Mouse (Mus musculus): ENCODE data around the gene Zfp618.

Gene Zfp618

DNA sequence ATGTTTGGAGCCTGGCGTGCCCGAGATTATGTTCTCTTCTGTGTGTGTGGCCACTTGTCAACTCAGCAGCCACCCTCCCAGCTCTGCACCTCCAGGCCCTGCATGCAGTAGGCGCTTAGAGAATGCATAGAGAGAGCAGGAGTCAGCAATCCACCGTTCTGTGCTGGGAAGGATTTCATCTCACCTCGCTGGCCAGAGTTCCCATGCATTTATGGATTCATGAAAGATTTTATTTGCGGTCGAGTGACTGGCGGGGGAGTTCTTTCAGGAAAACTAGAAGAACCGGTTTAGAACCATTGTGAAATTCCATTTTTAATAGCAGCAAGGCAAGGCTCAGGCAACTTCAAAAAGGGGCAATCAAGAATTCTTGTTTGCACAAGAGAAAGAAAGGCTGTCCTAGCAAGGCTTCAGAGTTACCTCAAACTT is 67.2 kb downstream of the Zfp618 start:
- no peak for DNase-seq (ENCODE audit: low spot score)

DNA sequence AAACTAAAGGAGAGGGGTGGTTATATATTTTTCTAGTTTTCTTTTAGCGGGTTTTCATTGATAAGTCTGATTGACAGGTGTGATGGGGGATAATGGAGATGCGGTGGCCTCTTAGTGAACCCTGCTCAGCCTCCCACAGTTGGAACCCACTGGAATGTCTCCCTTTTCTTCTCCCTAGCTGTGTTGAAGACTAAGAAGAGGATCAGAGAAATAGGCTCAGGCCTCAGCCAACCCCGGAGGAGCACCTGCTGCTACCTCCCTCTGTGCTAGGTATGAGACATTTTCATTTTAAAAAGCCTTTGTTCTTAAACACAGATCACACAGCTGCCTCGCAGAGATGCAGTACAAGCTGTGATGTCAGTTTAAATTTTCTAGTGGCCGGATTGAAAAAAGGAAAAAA is 68.4 kb downstream of the Zfp618 start:
- DNase-seq (ENCODE audit: low spot score) = no peak

DNA sequence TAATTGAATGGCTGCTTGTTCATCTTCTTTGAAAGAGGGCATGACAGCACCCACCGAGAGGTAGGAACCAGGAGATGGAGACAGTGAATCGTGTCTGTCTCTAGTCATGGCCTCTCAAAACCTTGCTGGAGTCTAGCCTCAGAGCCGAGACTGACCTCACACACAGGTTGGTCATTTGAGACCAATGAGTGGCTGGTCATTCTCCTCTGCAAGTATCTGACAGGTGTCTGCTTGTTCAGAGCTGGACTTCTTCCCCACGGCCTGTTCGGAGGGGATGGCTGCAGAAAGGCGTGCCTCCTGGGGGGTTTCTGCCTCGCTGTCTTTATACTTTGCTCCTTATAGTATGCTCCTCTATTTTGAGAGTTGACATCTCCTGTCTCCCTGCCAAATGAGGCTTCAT is 70.6 kb downstream of the Zfp618 start:
- DNase-seq (ENCODE audit: low spot score) = no peak

DNA sequence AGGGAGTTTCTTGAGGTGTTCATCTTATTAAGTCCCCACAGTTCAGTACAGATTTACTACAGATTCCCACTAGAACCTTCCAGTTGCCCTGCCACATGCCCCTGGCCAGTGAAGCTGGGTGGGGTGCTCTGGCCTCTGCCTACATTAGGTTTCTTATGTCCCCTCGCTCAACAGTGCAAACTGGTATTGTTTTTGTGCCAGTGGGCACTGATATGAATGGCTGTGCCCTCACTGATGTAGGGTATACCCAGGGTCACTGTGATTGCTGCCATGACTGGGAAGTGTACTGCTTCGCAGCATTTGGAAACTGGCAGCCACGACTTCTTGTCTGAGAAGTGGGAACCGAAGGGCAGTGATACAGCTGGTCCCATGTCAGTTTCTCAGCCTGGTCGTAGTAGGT is 71.4 kb downstream of the Zfp618 start:
- no peak for DNase-seq (ENCODE audit: low spot score)

DNA sequence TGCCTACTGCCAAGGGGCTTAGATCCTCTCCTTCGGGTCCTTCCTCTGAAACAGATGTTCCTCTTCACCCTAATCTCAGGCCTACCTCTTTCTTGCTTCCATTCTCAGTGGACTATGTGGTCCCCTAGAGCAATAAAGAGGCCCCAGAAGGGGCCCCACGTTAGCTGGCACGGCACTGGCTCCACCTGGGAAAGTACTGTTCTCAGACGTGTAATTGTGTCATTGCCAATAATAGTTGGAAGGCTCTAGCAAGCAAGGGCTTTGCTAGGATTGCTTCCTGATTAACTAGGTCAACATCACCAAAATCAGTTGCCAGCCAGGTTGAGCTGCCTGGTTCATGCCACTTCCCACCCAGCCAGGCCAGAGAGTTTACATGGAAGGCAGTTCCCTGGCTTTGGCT is 72.2 kb downstream of the Zfp618 start:
- no peak for DNase-seq (ENCODE audit: low spot score)

DNA sequence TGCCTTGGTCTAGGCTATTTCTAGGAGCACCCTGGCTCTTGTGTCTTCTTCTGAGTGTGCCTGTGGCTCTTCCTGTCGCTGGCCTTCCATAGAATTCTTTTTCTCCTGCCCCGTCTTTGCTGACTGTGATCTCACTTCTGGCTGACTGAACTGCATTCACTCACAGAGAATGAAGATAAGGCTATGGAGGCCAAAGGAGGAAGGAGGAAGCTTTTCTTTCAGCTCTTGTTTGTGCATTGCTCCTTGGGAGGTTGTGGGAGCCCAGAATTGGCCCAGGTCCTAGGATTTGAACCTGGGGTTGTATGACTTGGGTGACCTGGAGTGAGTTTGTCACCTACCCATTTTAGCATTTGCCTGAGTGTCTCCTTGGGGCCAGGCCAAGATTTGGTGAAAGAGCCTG is 72.9 kb downstream of the Zfp618 start:
- DNase-seq (ENCODE audit: low spot score) = no peak

DNA sequence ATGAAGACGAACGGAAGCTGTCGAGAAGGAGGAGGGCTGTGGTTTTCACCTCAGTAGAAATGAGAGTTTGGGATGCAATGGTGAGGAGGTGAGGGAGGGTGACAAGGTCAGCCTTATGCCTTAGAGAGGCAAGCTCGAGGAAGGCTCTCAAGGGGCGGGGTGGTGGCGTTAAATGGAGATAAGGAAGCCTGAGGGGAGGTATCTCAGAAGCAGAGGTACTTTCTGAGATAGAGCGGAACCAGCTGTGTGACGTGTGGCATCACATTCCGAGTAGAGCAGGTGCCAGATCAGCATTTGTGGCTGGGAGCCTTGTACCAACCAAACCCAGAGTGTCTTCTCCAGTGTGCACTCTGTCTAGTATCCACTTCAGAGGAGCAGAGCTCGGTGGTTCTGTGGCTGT is 73.6 kb downstream of the Zfp618 start:
- DNase-seq (ENCODE audit: low spot score) = no peak

DNA sequence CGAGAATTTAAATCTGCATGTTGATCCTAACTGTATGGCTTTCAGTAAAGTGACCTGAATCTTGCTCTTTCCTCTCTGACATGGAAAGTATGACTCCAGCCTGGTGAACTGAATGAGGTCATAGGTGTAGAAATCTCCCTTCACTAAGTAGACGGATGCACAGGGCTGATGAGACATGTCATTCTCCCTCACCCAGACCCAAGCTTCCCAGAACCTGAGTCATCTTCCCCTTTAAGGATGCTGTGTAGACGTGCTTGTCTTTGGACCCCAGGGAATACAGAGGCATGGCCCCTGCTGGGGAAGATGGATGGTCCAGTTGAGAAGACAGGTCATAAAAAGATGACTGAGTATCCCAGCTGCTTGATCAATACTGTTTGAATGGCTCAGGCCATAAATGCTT is 83.2 kb downstream of the Zfp618 start:
- no peak for DNase-seq (ENCODE audit: low spot score)

DNA sequence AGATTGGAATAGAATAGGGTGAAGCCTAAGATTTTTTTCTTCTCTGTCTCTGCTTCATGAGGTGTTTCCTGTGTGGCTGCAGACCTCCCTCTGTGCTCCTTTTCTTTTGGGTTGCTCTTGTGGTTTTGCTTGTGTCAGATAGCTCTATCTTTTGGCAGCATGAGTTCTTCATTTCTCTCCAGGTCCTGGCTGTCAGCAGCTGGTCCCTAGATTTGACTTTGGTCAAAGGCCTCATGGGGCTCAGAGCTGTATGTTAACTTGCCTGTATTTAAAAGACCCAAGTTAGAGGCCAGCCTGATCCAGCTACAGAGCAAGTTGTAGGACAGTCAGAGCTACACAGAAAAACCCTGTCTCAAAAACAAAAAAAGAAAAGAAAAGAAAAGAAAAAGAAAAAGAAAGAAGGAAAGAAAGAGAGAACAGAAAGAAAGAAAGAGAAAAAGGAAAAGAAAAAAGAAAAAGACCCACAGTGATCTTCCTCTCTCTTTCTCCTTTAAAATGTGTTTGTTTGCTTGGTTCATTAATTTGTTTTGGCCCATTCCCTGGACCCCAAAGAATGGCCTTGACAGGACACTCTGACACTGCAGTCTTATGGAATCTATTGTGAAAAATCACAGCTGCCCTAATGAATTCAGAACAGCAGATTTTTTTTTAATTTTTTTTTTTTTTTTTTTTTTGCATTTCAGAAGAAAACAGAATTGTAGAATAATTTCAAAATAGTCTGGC is 84.4 kb downstream of the Zfp618 start:
- DNase-seq (ENCODE audit: low spot score) = peak; percentile 1

DNA sequence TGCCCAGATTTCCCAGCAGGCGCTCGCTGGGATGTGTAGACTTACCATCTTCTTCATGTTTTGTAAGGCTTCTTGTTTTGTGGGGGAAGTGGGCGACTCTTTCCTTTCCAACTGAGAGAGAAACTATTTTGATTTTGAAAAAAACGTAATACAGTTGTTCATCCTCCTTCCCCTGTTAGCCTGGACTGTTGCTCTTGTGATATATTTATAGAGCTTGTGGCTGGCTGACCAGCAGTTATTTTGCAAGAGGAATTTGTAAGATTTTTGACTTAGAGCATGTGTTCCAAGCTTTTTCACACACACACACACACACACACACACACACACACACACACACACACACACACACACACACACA is 84.9 kb downstream of the Zfp618 start:
- DNase-seq (ENCODE audit: low spot score) = no peak

DNA sequence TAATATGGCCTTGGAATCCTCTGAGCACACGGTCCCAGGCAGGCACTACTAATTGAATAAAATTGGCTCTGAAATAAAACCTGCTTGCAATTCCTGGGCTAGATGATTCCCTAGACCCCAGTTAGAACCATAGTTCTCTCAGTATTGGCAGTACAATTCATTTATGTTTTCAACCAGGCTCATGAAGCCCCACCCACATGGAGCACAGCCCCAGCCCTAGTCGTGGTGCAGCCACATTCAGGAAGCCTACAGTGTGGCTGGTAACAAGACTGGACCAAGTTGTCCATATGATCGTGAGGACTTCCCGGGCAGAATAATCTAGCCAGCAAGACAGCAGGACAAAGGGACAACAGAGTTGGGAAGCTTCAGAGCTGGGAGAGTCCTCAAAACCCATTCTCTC is 85.6 kb downstream of the Zfp618 start:
- DNase-seq (ENCODE audit: low spot score) = peak; percentile 1

DNA sequence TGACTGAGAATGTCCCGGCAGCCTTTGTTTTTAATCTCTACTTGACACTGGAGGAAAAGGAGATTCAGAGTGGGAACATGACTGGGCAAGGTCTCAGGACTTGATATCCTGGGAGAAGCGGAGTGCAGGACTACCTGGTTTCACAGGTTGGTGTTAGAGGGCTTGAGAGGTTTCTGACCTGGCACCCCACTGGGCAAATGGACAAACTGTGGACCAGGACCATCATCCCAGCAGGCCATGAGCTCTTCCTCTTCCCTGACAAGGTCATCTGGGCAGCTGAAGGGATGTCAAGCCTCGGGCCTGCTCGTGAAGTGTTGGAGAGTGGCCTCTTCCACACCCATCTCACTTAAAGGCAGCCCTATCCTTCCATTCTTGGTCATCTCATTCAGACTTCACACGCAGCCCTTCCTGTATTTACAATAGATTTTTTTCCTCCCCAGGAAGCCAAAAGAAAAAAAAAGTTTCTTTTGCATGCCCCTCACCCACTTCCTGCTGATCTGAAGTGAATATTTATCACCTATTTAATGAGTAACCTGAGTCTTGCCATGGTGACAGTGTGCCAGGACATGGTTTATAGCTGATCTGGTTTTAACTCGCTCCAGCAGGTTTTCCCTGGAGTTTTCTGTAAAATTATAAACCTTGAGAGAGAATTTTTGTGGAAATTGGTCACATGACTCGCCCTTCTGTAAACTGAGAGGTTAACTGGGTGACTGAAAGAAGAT is 86.7 kb downstream of the Zfp618 start:
- peak; percentile 1 for DNase-seq (ENCODE audit: low spot score)

DNA sequence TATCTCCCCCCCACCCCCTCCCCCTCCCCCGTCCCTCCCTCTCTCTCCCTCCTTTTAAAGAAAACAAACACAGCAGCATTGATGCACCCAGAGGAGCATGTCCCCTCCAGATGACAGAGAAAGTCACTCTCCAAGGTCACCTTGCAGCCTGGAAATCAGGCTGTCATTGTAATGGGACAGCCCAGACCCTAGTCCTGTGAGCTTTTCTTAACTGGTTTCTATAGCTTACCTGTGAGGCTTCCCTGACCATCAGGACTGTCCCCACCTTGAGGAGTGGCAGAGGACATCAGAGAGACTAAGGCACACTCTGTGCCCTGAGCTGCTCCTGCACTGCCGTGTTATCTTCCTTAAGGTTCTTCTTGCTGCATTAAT is 87.3 kb downstream of the Zfp618 start:
- peak; percentile 1 for DNase-seq (ENCODE audit: low spot score)

DNA sequence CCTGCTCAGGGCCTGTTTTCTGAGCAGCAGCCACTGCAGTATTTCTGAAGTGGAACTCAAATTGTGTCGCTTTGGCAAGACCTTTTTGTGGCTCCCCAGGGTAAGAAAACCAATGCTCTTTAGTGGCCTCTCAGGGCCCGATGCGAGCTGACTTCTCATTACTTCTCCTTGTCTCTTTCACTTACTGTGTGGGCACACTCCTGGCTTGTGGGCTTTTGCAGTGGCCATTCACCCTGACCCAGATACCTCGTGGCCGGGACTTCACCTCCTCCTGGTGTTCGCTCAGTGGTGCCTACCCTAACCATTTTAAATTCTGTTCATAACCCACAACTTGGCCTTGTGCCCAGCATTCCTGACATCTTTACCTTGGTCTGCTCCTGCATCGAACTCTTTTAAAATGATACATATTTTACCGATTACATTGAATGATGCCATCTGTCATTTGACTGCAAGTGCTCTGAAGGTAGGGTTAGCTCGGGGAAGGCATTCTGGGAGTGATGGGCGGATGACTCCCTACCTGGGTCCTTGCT is 89.9 kb downstream of the Zfp618 start:
- peak; percentile 0 for DNase-seq (ENCODE audit: low spot score)

DNA sequence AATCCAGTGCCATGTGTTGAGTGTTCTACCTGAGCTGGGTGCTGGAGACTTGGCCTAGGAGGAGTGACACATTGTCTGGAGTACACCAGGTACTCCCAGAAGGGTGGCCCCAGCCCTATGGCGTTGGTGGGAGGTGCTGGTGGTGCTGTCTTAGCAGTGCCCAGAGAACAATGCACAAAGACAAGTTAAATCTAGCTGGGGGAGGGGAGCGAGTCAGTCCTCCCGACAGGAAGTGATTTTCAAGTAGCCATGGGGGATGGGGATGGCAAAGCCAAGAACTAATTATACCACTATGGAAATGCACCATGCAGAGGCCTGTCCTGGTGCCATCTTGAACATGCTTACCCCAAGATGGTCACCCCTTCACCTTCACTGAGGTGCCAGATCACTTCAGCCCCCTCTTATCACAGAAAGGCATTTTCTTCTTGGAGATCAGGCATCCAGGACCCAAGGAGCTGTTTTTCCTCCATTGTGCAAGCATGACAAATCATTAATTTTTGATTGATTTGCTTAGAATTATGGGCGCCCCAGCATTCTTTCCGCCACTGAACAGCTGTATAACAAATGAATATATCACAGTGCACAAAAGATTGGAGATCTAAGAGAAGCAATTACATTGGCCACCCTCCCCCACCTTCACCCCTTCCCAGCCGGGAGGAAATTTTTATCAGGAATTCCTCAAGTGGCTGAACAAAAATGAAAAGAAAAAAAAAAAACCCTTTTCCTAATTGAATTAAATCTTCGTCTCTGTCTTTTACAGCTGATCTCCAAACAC is 91.5 kb downstream of the Zfp618 start:
- no peak for DNase-seq (ENCODE audit: low spot score)

DNA sequence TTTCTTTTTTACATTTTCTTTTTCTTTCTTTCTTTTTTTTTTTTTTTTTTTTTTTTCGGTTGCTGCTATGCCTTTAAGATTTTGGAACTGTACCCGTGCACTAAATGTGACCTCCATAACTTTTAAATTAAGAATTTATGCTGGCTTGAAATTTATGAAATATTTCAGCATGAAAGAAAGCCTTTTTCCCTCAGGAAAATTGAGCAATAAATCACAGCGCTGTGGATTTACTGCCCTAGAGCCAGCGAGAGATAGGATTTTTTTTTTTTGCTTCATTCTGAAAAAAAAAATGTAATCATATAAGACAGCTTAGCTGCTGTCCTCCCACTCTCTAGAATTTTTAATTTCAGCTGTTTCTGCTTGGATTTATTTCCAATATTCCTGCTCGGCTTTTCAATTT is 92.2 kb downstream of the Zfp618 start:
- no peak for DNase-seq (ENCODE audit: low spot score)

DNA sequence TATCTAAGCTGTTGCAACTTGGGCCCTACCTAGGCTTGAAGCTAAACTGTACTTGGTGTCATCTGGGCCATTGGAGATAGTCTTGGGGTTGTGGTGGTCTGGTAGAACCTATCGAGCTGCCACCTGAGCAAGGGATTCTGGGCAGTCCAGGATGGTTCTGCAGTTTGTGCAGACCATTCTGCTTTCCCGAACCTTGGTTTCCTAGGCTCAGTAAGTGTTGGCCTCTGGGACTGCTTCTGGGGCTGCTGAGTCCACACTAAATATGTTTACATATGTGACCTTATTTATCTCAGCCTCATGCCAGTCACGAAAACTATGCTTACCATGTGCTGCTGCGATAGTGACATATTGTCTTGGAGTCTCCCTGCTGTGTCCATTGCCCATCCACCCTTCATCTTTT is 93.3 kb downstream of the Zfp618 start:
- no peak for DNase-seq (ENCODE audit: low spot score)

DNA sequence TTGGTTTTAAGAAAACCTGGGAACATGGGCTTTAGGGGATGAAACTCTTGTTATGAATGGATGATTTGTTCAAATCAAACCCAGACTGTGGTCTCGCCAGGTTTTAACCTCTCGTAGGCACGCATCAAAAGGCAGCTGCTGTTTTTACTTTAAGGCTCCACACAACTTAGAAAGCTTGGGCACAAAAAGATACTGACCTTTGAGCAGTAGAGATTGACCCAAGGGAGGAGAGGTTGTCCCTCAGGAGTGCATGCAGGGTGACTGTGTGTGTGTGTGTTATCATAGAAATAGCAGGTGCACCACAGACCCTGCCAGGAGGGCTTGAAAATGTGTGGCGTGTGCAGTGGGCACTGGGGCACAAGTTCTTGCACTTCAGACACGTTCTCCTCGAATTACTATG is 95.0 kb downstream of the Zfp618 start:
- DNase-seq (ENCODE audit: low spot score) = no peak

DNA sequence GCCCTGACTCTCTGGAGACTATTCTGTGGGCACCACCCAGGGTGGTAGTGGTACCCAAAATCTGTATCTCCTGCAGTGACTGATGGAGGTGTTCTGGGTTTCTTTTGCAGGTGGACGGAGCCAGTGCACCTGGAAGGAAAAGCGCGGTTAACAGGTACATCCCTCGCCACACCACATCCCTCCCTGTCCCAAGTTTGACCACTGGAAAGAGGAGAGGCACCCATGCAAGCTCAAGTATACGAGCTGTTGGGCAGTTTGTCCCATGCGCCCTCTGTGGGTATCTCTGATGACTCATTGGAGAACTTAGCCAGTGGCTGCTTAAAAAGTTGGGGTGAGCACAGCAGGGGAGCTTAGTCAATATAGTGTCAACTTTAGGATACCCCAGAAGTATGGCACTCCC is 96.0 kb downstream of the Zfp618 start:
- no peak for DNase-seq (ENCODE audit: low spot score)

DNA sequence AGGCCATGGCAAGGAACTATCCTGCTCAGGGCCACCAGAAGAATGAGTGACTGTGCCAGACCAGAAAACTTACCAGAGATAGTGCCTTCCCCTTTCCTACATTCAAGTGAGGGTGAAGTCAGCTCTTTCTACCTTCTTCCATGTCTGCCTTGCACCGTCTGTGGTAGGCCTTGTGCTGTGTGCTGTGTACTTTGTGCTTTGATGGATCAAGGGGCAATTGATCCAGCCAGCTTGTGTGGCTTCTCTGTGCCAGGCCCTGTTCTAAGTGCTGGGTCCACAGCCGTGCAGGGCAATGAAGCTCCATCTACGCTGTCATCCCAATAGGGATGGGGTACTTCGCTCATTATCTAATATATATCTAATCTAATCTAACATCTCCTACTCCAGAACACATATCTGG is 98.0 kb downstream of the Zfp618 start:
- no peak for DNase-seq (ENCODE audit: low spot score)

DNA sequence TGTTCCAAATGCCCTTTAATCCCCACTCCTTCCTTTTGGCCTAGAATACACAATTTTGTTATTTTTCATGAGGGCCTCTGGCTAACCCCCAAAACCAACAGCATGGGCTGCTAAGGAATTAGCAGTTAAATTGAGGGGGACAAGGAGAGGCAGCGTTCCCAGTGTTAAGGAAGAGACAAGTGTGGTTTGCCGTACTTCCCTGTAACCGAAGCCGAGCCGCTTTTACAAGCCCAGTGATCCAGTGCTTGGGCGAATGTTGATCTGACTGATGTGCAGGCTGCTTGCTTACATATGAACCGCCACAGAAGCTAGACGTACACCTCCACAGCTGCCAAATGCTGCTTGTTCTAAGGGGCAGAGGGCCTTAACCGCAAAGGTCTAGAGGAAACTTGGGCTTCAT is 99.5 kb downstream of the Zfp618 start:
- no peak for DNase-seq (ENCODE audit: low spot score)

DNA sequence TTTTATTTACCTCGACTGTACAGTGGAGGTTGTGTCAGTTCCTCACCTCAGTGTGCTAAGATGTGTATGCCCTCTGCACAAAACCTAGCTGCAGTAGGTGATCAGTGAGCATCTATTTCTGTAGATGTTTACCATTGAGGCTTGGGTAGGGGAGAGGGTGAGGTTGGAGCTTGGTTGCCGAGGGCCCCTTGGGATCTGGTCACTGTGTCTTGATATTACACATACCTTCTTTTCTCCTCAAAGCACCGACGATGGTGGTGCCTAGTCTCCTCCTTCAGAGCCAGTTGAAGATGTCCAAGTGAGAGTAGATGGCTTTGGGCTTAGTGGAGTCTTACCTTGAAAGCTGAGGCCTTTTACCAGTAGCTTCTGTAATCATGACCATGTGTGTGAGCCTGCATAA is 101.4 kb downstream of the Zfp618 start:
- DNase-seq (ENCODE audit: low spot score) = no peak

DNA sequence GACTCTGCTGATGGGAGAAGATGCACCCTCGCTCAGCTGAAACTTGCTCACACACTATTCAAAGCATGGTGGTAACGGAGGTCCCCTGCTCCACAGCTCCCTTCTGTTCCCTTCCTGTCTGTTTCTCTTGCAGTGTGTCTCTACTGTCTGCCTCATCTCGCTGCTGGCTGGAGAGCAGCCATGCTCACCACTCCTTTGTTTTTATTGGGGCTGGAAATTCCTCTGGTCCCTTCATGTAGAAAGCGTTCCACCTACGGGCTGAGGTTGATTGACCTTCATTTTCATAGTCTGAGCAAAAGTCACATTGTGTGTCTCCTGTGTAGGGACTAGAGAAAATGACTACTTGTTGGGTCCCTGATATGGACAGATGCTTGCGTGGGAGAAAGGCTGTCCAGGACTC is 102.4 kb downstream of the Zfp618 start:
- no peak for DNase-seq (ENCODE audit: low spot score)

Measured in ovary, adult 18-20 months (tissue).